Mouse (Mus musculus) cerebellum, adult 2 months (tissue): ENCODE measurements around the gene Sept8.

Experiments
- CTCF ChIP-seq: fragments of 200-500 bp; IDR thresholded peaks from 2 replicates; pipeline ENCODE4 v1.5.1; 2011; ENCODE audit warnings: low read depth, mild to moderate bottlenecking, control low read depth, low read length, moderate library complexity, borderline replicate concordance; ENCODE audit not compliant: insufficient read depth
- POLR2A ChIP-seq: fragments of 200-500 bp; IDR thresholded peaks from 2 replicates; pipeline ENCODE4 v1.6.1; 2011; ENCODE audit warnings: low read length, control low read depth, borderline replicate concordance; ENCODE audit not compliant: insufficient read depth

DNA sequence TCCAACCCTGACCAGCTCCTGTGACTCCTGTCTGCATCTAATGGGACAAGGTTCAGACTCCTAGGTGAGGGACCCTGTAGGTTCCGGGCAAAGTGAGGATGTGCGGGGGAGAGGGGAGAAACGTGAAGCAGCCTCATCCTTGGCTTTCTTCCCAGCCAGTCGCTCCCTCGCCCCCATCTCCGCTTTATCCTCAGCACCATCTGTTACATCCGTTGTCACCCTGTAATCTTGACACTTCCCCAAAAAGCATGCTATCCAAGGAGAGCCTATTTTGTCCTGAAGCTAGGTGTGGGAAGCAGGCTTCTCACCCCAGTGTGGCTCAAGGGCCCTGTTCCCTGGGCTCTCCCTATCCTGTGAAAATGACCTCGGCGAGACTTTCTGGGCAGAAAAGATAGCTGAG, 3.9 kb downstream of the Sept8 start:
- TF ChIP-seq CTCF (no peak), POLR2A (0 out of 2 replicates have a peak, but pooled peaks have one; percentile 34)
